Mouse (Mus musculus) forebrain, postnatal 0 days (tissue): Measurements from ENCODE around the gene Scarb1. TPM values are rescaled to one million over a fixed set of nuclear protein-coding genes. Genes with fewer than 3 reads are reported as not detected.

Experiments
- ATAC-seq: fragments of 200-750 bp; cut with Nextera tagmentation; 2 replicates; pipeline ENCODE4 v1.8.0; 2017; ENCODE audit warnings: mild to moderate bottlenecking, moderate library complexity
- DNase-seq: peaks from one replicate; pipeline ENCODE4 v3.0.0-alpha.2; 2015
- H3K27ac ChIP-seq: fragments of 300-500 bp; sonication (generic); 2 replicates; pipeline ENCODE4 v1.5.1; 2014; ENCODE audit warnings: low read depth, mild to moderate bottlenecking, antibody characterized with exemption, low read length, moderate library complexity, mixed read lengths
- H3K27me3 ChIP-seq: fragments of 300-500 bp; sonication (generic); 2 replicates; pipeline ENCODE4 v1.6.1; 2014; ENCODE audit warnings: mild to moderate bottlenecking, low read length, mixed read lengths; ENCODE audit not compliant: insufficient read depth
- H3K36me3 ChIP-seq: fragments of 300-500 bp; sonication (generic); 2 replicates; pipeline ENCODE4 v1.6.1; 2014; ENCODE audit warnings: mild to moderate bottlenecking, moderate library complexity; ENCODE audit not compliant: insufficient read depth
- H3K4me1 ChIP-seq: fragments of 300-500 bp; sonication (generic); 2 replicates; pipeline ENCODE4 v1.6.1; 2014; ENCODE audit warnings: antibody characterized with exemption; ENCODE audit not compliant: insufficient read depth
- H3K4me2 ChIP-seq: fragments of 300-500 bp; sonication (generic); 2 replicates; pipeline ENCODE4 v1.6.1; 2014; ENCODE audit warnings: low read depth, mild to moderate bottlenecking, moderate library complexity
- H3K4me3 ChIP-seq: fragments of 300-500 bp; sonication (generic); 2 replicates; pipeline ENCODE4 v1.5.1; 2014; ENCODE audit warnings: low read depth, low read length, mixed read lengths
- H3K9ac ChIP-seq: fragments of 300-500 bp; sonication (generic); 2 replicates; pipeline ENCODE4 v1.6.1; 2014; ENCODE audit warnings: mild to moderate bottlenecking
- H3K9me3 ChIP-seq: fragments of 300-500 bp; sonication (generic); 2 replicates; pipeline ENCODE4 v1.6.1; 2016; ENCODE audit warnings: low read length
- CTCF ChIP-seq: sonication (generic); IDR thresholded peaks from 2 replicates; pipeline ENCODE4 v1.5.1; 2016; ENCODE audit warnings: antibody characterized with exemption, control low read depth, low read depth
- WGBS: fragments of 180-500 bp; shearing (Covaris S2); extraction: QIAGEN DNeasy Blood & Tissue Kit; methylation state at CpG from one replicate; pipeline ENCODE4 v1.1.7; 2014; 5-methylcytosine and 5-hydroxymethylcytosine counted together
- polyA plus RNA-seq: library from polyadenylated mRNA; unstranded; fragments of >200 nt; fragmentation: Nextera tagmentation; extraction: Ambion mirVana; gene quantifications from 2 replicates; pipeline ENCODE4 v1.2.1, GENCODE M21; 2015
- total RNA-seq: library from RNA; depleted of rRNA; stranded (reverse); fragments of >200 nt; gene quantifications from 2 replicates; pipeline ENCODE4 v1.2.3, GENCODE M21; 2014

Gene Scarb1
- total and polyA plus RNA-seq, 2 experiments from 2014 or later: 52.7 to 55.9 TPM

GRCm38 (mm10) chr5:125363894-125364293 lies 23.0 kb upstream of the Scarb1 start:
- DNase-seq: no peak
- H3K4me2 ChIP-seq: no peak overlapping the region
- TF ChIP-seq CTCF: no peak
- WGBS: 74% methylated on average over 7 of the region's 7 CpGs
- no peak overlapping the region for H3K27ac ChIP-seq
- no peaks in the 10 kb centered on the region for H3K9me3 ChIP-seq
- no peak overlapping the region for H3K4me3 ChIP-seq
- no peaks in the 10 kb centered on the region for H3K36me3 ChIP-seq
- H3K4me1 ChIP-seq: no peaks in the 10 kb centered on the region
- no peak for ATAC-seq
- H3K27me3 ChIP-seq: no peaks in the 10 kb centered on the region
- no peak overlapping the region for H3K9ac ChIP-seq

- Histone ChIP-seq H3K4me1 (no peaks in the 10 kb centered on the region), H3K9me3 (no peaks in the 10 kb centered on the region), H3K4me3 (no peak overlapping the region), H3K27ac (no peak overlapping the region), H3K36me3 (no peaks in the 10 kb centered on the region), H3K9ac (no peak overlapping the region), H3K4me2 (0 out of 2 replicates have a peak overlapping the region, but pooled peaks have one; percentile 13), H3K27me3 (no peaks in the 10 kb centered on the region)
- TF ChIP-seq CTCF: no peak
- no peak for DNase-seq
- ATAC-seq: no peak
- WGBS: 68% methylated on average over 16 of the region's 16 CpGs
Observed at GRCm38 (mm10) chr5:125360981-125361510, 20.2 kb upstream of the Scarb1 start.

GRCm38 (mm10) chr5:125360566-125360965 lies 19.7 kb upstream of the Scarb1 start:
- H3K9ac ChIP-seq: no peak overlapping the region
- ATAC-seq (peak; percentile 58; the same call in 1 of the 2 replicates), DNase-seq (peak; percentile 71)
- 0 out of 2 replicates have a peak overlapping the region, but pooled peaks have one; percentile 13 for H3K4me2 ChIP-seq
- TF ChIP-seq CTCF: no peak
- no peaks in the 10 kb centered on the region for H3K9me3 ChIP-seq
- H3K36me3 ChIP-seq: no peaks in the 10 kb centered on the region
- no peaks in the 10 kb centered on the region for H3K27me3 ChIP-seq
- WGBS: 31% methylated on average over 9 of the region's 9 CpGs
- H3K4me1 ChIP-seq: no peaks in the 10 kb centered on the region
- H3K4me3 ChIP-seq: no peak overlapping the region
- no peak overlapping the region for H3K27ac ChIP-seq

- H3K36me3 ChIP-seq: no peaks in the 10 kb centered on the region
- no peak overlapping the region for H3K27ac ChIP-seq
- DNase-seq (no peak), ATAC-seq (no peak)
- H3K9ac ChIP-seq: no peak overlapping the region
- H3K4me1 ChIP-seq: no peaks in the 10 kb centered on the region
- 78% methylated on average over 5 of the region's 5 CpGs for WGBS
- H3K4me3 ChIP-seq: no peak overlapping the region
- TF ChIP-seq CTCF: no peak
- no peaks in the 10 kb centered on the region for H3K27me3 ChIP-seq
- no peaks in the 10 kb centered on the region for H3K9me3 ChIP-seq
- no peak overlapping the region for H3K4me2 ChIP-seq
Observed at GRCm38 (mm10) chr5:125358270-125358608, 17.3 kb upstream of the Scarb1 start.

- H3K4me3 ChIP-seq: no peak overlapping the region
- WGBS: 84% methylated on average over 12 of the region's 12 CpGs
- no peak overlapping the region for H3K27ac ChIP-seq
- H3K9me3 ChIP-seq: no peaks in the 10 kb centered on the region
- H3K9ac ChIP-seq: no peak overlapping the region
- H3K36me3 ChIP-seq: no peaks in the 10 kb centered on the region
- no peak for ATAC-seq
- H3K4me2 ChIP-seq: no peak overlapping the region
- H3K4me1 ChIP-seq: no peaks in the 10 kb centered on the region
- DNase-seq: no peak
- no peak for TF ChIP-seq CTCF
- H3K27me3 ChIP-seq: no peaks in the 10 kb centered on the region
Observed at GRCm38 (mm10) chr5:125357543-125358269, 16.8 kb upstream of the Scarb1 start.

- no peaks in the 10 kb centered on the region for H3K36me3 ChIP-seq
- H3K4me1 ChIP-seq: no peaks in the 10 kb centered on the region
- DNase-seq: no peak
- H3K27me3 ChIP-seq: no peaks in the 10 kb centered on the region
- no peak overlapping the region for H3K27ac ChIP-seq
- no peaks in the 10 kb centered on the region for H3K9me3 ChIP-seq
- no peak for TF ChIP-seq CTCF
- no peak overlapping the region for H3K4me2 ChIP-seq
- WGBS: 61% methylated on average over 7 of the region's 7 CpGs
- H3K4me3 ChIP-seq: no peak overlapping the region
- no peak for ATAC-seq
- no peak overlapping the region for H3K9ac ChIP-seq
Observed at GRCm38 (mm10) chr5:125355650-125356049, 14.8 kb upstream of the Scarb1 start.

- Histone ChIP-seq H3K9ac (no peak overlapping the region), H3K4me3 (no peak overlapping the region), H3K27me3 (no peaks in the 10 kb centered on the region), H3K27ac (no peak overlapping the region), H3K4me1 (no peaks in the 10 kb centered on the region), H3K4me2 (no peak overlapping the region), H3K9me3 (no peaks in the 10 kb centered on the region), H3K36me3 (no peaks in the 10 kb centered on the region)
- WGBS: 49% methylated on average over 7 of the region's 7 CpGs
- peak; percentile 55 for DNase-seq
- no peak for TF ChIP-seq CTCF
- ATAC-seq: peak; percentile 53
Observed at GRCm38 (mm10) chr5:125354885-125355492, 14.1 kb upstream of the Scarb1 start.
